ENCODE assay signal across 14 mouse cellular contexts in genomic region chr6:134091398-134091801, GRCm38 (mm10). TPM values are rescaled to one million over a fixed set of nuclear protein-coding genes. Genes with fewer than 3 reads are reported as not detected.
DNase-seq lines count a peak whose midpoint lies in the region; ATAC-seq and TF ChIP-seq lines count a peak whose summit lies in the region.
"Had no signal": no experiment of that assay in that cellular context is flagged by ENCODE, and none has a peak within 500 bp of the region (broad histone marks: within the 10 kb centered on the region; RNA-seq: fewer than 3 reads in every experiment).

No protein-coding gene starts in this region.

- no peak overlapping the region for H3K4me2 ChIP-seq in heart, embryonic 13.5 days
- H3K4me2 ChIP-seq in lung, postnatal 0 days (replicated peaks; ENCODE audit: low read depth, low read length) = no peak overlapping the region
- H3K4me2 ChIP-seq in stomach, embryonic 15.5 days = no peak overlapping the region
- H3K4me2 ChIP-seq: forebrain, embryonic 15.5 days; liver, embryonic 15.5 days had no signal

- DNase-seq in heart, adult 18-20 months = no peak
- DNase-seq in lung, postnatal 10 days = peak; percentile 5
- DNase-seq in lung, postnatal 0 days (ENCODE audit: low spot score) = no peak
- DNase-seq in gonadal fat pad, adult 2 months (ENCODE audit: low read depth) = peak; percentile 95
- no peak for DNase-seq in retina, embryonic 14.5 days (ENCODE audit: low spot score)
- DNase-seq in right cerebral cortex, postnatal 14 days = no peak
- DNase-seq: adrenal gland, adult 8-10 months; cerebellum, postnatal 25 days; gastrocnemius, postnatal 25 days; kidney, adult 11 months had no signal

- TF ChIP-seq CTCF in lung, postnatal 0 days (IDR thresholded peaks at IDR 0.05) = no peak

- no peaks in the 10 kb centered on the region for H3K9me3 ChIP-seq in heart, embryonic 13.5 days
- no peaks in the 10 kb centered on the region for H3K9me3 ChIP-seq in lung, postnatal 0 days (ENCODE audit: low read length)
- H3K9me3 ChIP-seq in stomach, embryonic 15.5 days = no peaks in the 10 kb centered on the region
- H3K9me3 ChIP-seq: forebrain, embryonic 15.5 days; liver, embryonic 15.5 days had no signal

- peaks cover 14% of the 10 kb centered on the region; the same call in 1 of the 2 replicates for H3K36me3 ChIP-seq in heart, embryonic 13.5 days
- H3K36me3 ChIP-seq in lung, postnatal 0 days (ENCODE audit: insufficient read depth, low read length) = no peaks in the 10 kb centered on the region
- H3K36me3 ChIP-seq in stomach, embryonic 15.5 days = no peaks in the 10 kb centered on the region
- H3K36me3 ChIP-seq: forebrain, embryonic 15.5 days had no signal

- ATAC-seq in heart, embryonic 13.5 days (ENCODE audit: extremely low read depth, insufficient number of reproducible peaks, low FRiP score, low TSS enrichment) = no peak
- ATAC-seq in lung, postnatal 0 days = no peak
- ATAC-seq in stomach, embryonic 15.5 days (ENCODE audit: insufficient read depth, low FRiP score, low read depth) = no peak
- ATAC-seq: forebrain, embryonic 15.5 days had no signal

- H3K4me3 ChIP-seq in heart, embryonic 13.5 days = no peak overlapping the region
- no peak overlapping the region for H3K4me3 ChIP-seq in lung, postnatal 0 days (ENCODE audit: low read depth, low read length)
- no peak overlapping the region for H3K4me3 ChIP-seq in stomach, embryonic 15.5 days (replicated peaks)
- H3K4me3 ChIP-seq: forebrain, embryonic 15.5 days; liver, embryonic 15.5 days had no signal

- H3K27me3 ChIP-seq in heart, embryonic 13.5 days (replicated peaks) = no peaks in the 10 kb centered on the region
- H3K27me3 ChIP-seq in lung, postnatal 0 days (replicated peaks; ENCODE audit: insufficient read depth, low read length) = no peaks in the 10 kb centered on the region
- no peaks in the 10 kb centered on the region for H3K27me3 ChIP-seq in stomach, embryonic 15.5 days (replicated peaks)
- H3K27me3 ChIP-seq: forebrain, embryonic 15.5 days; liver, embryonic 15.5 days had no signal

- peaks cover 64% of the 10 kb centered on the region for H3K4me1 ChIP-seq in heart, embryonic 13.5 days
- peaks cover 11% of the 10 kb centered on the region; the same call in 1 of the 2 replicates for H3K4me1 ChIP-seq in lung, postnatal 0 days (ENCODE audit: insufficient read depth, low read depth, low read length)
- peaks cover 14% of the 10 kb centered on the region; the same call in 1 of the 2 replicates for H3K4me1 ChIP-seq in stomach, embryonic 15.5 days
- H3K4me1 ChIP-seq: forebrain, embryonic 15.5 days had no signal

- WGBS in heart, embryonic 13.5 days = 74% methylated on average over 8 of the region's 8 CpGs
- 43% methylated on average over 8 of the region's 8 CpGs for WGBS in lung, postnatal 0 days
- WGBS in stomach, embryonic 15.5 days = 40% methylated on average over 8 of the region's 8 CpGs

- TF ChIP-seq EP300 in lung, postnatal 0 days (IDR thresholded peaks at IDR 0.05) = no peak

- no peak overlapping the region for H3K9ac ChIP-seq in heart, embryonic 13.5 days
- H3K9ac ChIP-seq in lung, postnatal 0 days (replicated peaks; ENCODE audit: low read depth) = no peak overlapping the region
- no peak overlapping the region for H3K9ac ChIP-seq in stomach, embryonic 15.5 days
- H3K9ac ChIP-seq: forebrain, embryonic 15.5 days; liver, embryonic 15.5 days had no signal

- H3K27ac ChIP-seq in heart, embryonic 13.5 days (replicated peaks) = peak overlapping the region; percentile 78
- no peak overlapping the region for H3K27ac ChIP-seq in lung, postnatal 0 days (ENCODE audit: low read length)
- 0 out of 2 replicates have a peak overlapping the region, but pooled peaks have one; percentile 21 for H3K27ac ChIP-seq in stomach, embryonic 15.5 days
- H3K27ac ChIP-seq: forebrain, embryonic 15.5 days; liver, embryonic 15.5 days had no signal

RNA-seq across cellular contexts. Expression of gene Etv6, which starts 55.9 kb away (rescaled TPM):
- 12.5 and 12.8 TPM in 2 replicates for polyA plus RNA-seq in heart, embryonic 13.5 days (2015; fragmentation: Nextera tagmentation; extraction: Ambion mirVana)
- 10 to 100 TPM; 11.3 to 12.1 TPM for total RNA-seq in heart, adult 18-20 months (2021)
- polyA plus RNA-seq in lung, postnatal 0 days (2015; fragmentation: Nextera tagmentation; extraction: Ambion mirVana) = 5.5 and 6.2 TPM in 2 replicates
- 20.6 and 26.2 TPM in 2 replicates for polyA plus RNA-seq in gonadal fat pad, adult 2 months (2012; rRNA removed)
- polyA plus RNA-seq in stomach, embryonic 15.5 days (2015; fragmentation: Nextera tagmentation; extraction: Ambion mirVana) = 13.6 and 13.8 TPM in 2 replicates

Comparison
In these comparisons a context has a peak if more than half of its experiments do, and no peak if none do; other contexts are left out.
1. DNase-seq: peak in lung, postnatal 10 days (single experiment) and gonadal fat pad, adult 2 months (single experiment); none in heart, adult 18-20 months (0 of 2), lung, postnatal 0 days (single experiment), retina, embryonic 14.5 days (single experiment) and right cerebral cortex, postnatal 14 days (single experiment).